Mouse (Mus musculus): Measurements from ENCODE around the gene Ropn1l. TPM values are rescaled to one million over a fixed set of nuclear protein-coding genes. Genes with fewer than 3 reads are reported as not detected.
A peak's percentile ranks its signal among the peaks of the same experiment; 100 is the strongest.

Gene Ropn1l
- polyA plus RNA-seq (2015; fragmentation: Nextera tagmentation; extraction: Ambion mirVana) = 3.0 and 3.4 TPM in 2 replicates

- Histone ChIP-seq H3K4me1 (peaks cover 13% of the 10 kb centered on the region), H3K9ac (peak within 1 kb of the TSS; percentile 64), H3K4me2 (peak within 1 kb of the TSS; percentile 70), H3K27me3 (no peaks in the 10 kb centered on the region), H3K27ac (peak within 1 kb of the TSS; percentile 87), H3K36me3 (peaks cover 21% of the 10 kb centered on the region), H3K9me3 (replicated peaks) (no peaks in the 10 kb centered on the region), H3K4me3 (replicated peaks) (peak within 1 kb of the TSS; percentile 76)
- ATAC-seq (replicated peaks; ENCODE audit: low FRiP score) = peak; percentile 95
- under 1% methylated on average over 57 of the region's 57 CpGs for WGBS
Observed at GRCm38 (mm10) chr15:31453098-31453916, at the start of gene Ropn1l. Ropn1l (minus strand) TSS chr15:31453737.

DNA sequence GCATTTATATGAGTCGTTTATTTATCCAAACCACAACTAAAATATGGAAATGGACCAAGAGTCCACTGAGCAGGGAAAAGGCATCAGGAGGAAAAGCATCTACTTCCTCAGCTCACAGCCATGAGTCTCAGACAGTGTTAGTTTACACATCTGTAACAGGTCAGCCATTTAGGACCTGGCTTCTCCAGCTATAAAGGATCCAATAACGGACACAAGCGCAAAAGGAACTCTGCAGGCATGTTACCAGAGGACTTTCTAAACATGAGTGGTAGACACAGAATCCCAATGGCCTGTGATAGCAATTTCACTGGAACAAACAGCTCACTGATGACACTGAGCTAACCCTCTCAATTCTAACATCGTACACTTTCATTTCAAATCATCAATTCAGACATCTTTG lies 49.5 kb upstream of the Ropn1l start:
- H3K27ac ChIP-seq = no peak overlapping the region
- no peak overlapping the region for H3K4me2 ChIP-seq
- no peaks in the 10 kb centered on the region for H3K4me1 ChIP-seq
- WGBS = 81% methylated on average over 4 of the region's 4 CpGs
- H3K27me3 ChIP-seq = no peaks in the 10 kb centered on the region
- H3K36me3 ChIP-seq = peaks cover 44% of the 10 kb centered on the region
- no peak for ATAC-seq (replicated peaks; ENCODE audit: low FRiP score)
- no peak overlapping the region for H3K9ac ChIP-seq
- no peak overlapping the region for H3K4me3 ChIP-seq (replicated peaks)
- no peaks in the 10 kb centered on the region for H3K9me3 ChIP-seq (replicated peaks)

DNA sequence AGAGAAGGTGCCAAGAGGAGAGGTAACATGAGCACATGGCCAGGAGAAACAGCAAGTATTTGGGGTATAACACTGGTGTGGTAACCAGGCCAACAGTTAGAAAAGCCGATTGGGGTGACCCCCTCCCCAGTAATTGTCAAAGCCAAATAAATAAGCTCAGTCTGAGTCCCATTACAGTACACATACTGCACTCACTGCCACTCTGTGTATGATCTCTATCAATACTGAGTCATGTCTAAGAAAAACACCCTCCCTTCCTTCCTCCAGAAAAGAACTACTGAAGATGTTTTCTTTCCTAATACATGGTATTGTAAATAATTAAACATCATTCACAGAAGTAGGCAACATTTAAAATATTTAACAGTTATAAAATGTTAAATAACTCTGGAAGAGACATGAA lies 48.8 kb upstream of the Ropn1l start:
- Histone ChIP-seq H3K27me3 (no peaks in the 10 kb centered on the region), H3K4me1 (no peaks in the 10 kb centered on the region), H3K4me3 (replicated peaks) (no peak overlapping the region), H3K36me3 (peaks cover 50% of the 10 kb centered on the region), H3K9ac (no peak overlapping the region), H3K4me2 (no peak overlapping the region), H3K9me3 (replicated peaks) (no peaks in the 10 kb centered on the region), H3K27ac (no peak overlapping the region)
- no peak for ATAC-seq (replicated peaks; ENCODE audit: low FRiP score)
- WGBS = 71% methylated on average over 1 of the region's 1 CpGs

GRCm38 (mm10) chr15:31494803-31495202 lies 41.3 kb upstream of the Ropn1l start:
- WGBS = 94% methylated on average over 9 of the region's 9 CpGs
- Histone ChIP-seq H3K4me1 (no peaks in the 10 kb centered on the region), H3K4me3 (replicated peaks) (no peak overlapping the region), H3K27ac (no peak overlapping the region), H3K27me3 (no peaks in the 10 kb centered on the region), H3K9me3 (replicated peaks) (no peaks in the 10 kb centered on the region), H3K36me3 (peaks cover 76% of the 10 kb centered on the region), H3K4me2 (no peak overlapping the region), H3K9ac (no peak overlapping the region)
- ATAC-seq (replicated peaks; ENCODE audit: low FRiP score) = no peak

- peaks cover 76% of the 10 kb centered on the region for H3K36me3 ChIP-seq
- H3K4me3 ChIP-seq (replicated peaks) = no peak overlapping the region
- H3K27me3 ChIP-seq = no peaks in the 10 kb centered on the region
- H3K4me2 ChIP-seq = no peak overlapping the region
- no peaks in the 10 kb centered on the region for H3K4me1 ChIP-seq
- 77% methylated on average over 3 of the region's 3 CpGs for WGBS
- H3K9me3 ChIP-seq (replicated peaks) = no peaks in the 10 kb centered on the region
- ATAC-seq (replicated peaks; ENCODE audit: low FRiP score) = no peak
- H3K9ac ChIP-seq = no peak overlapping the region
- H3K27ac ChIP-seq = no peak overlapping the region
Observed at GRCm38 (mm10) chr15:31494310-31494709, 40.8 kb upstream of the Ropn1l start.

GRCm38 (mm10) chr15:31487407-31487806 lies 33.9 kb upstream of the Ropn1l start:
- H3K36me3 ChIP-seq = peaks cover 69% of the 10 kb centered on the region
- no peak for ATAC-seq (replicated peaks; ENCODE audit: low FRiP score)
- H3K27me3 ChIP-seq = no peaks in the 10 kb centered on the region
- H3K4me3 ChIP-seq (replicated peaks) = no peak overlapping the region
- no peak overlapping the region for H3K4me2 ChIP-seq
- H3K9ac ChIP-seq = no peak overlapping the region
- 88% methylated on average over 2 of the region's 2 CpGs for WGBS
- H3K27ac ChIP-seq = no peak overlapping the region
- H3K4me1 ChIP-seq = no peaks in the 10 kb centered on the region
- no peaks in the 10 kb centered on the region for H3K9me3 ChIP-seq (replicated peaks)

GRCm38 (mm10) chr15:31476678-31477077 lies 23.1 kb upstream of the Ropn1l start:
- no peaks in the 10 kb centered on the region for H3K9me3 ChIP-seq (replicated peaks)
- no peak overlapping the region for H3K27ac ChIP-seq
- 97% methylated on average over 1 of the region's 1 CpGs for WGBS
- H3K4me3 ChIP-seq (replicated peaks) = no peak overlapping the region
- no peaks in the 10 kb centered on the region for H3K4me1 ChIP-seq
- H3K4me2 ChIP-seq = no peak overlapping the region
- H3K36me3 ChIP-seq = peaks cover 81% of the 10 kb centered on the region
- no peak for ATAC-seq (replicated peaks; ENCODE audit: low FRiP score)
- H3K27me3 ChIP-seq = no peaks in the 10 kb centered on the region
- H3K9ac ChIP-seq = no peak overlapping the region

GRCm38 (mm10) chr15:31472645-31473574 lies 19.4 kb upstream of the Ropn1l start:
- no peaks in the 10 kb centered on the region for H3K9me3 ChIP-seq (replicated peaks)
- H3K9ac ChIP-seq = no peak overlapping the region
- peaks cover 71% of the 10 kb centered on the region for H3K36me3 ChIP-seq
- no peak overlapping the region for H3K27ac ChIP-seq
- no peak for ATAC-seq (replicated peaks; ENCODE audit: low FRiP score)
- no peaks in the 10 kb centered on the region for H3K27me3 ChIP-seq
- no peak overlapping the region for H3K4me3 ChIP-seq (replicated peaks)
- 0 out of 2 replicates have a peak, but pooled peaks cover 5% of the 10 kb centered on the region for H3K4me1 ChIP-seq
- WGBS = 74% methylated on average over 4 of the region's 4 CpGs
- H3K4me2 ChIP-seq = no peak overlapping the region

- H3K27me3 ChIP-seq = no peaks in the 10 kb centered on the region
- 82% methylated on average over 4 of the region's 4 CpGs for WGBS
- H3K36me3 ChIP-seq = peaks cover 73% of the 10 kb centered on the region
- H3K27ac ChIP-seq = no peak overlapping the region
- no peak overlapping the region for H3K4me2 ChIP-seq
- H3K4me3 ChIP-seq (replicated peaks) = no peak overlapping the region
- ATAC-seq (replicated peaks; ENCODE audit: low FRiP score) = no peak
- no peaks in the 10 kb centered on the region for H3K9me3 ChIP-seq (replicated peaks)
- 0 out of 2 replicates have a peak, but pooled peaks cover 5% of the 10 kb centered on the region for H3K4me1 ChIP-seq
- no peak overlapping the region for H3K9ac ChIP-seq
Observed at GRCm38 (mm10) chr15:31471529-31471928, 18.0 kb upstream of the Ropn1l start.

DNA sequence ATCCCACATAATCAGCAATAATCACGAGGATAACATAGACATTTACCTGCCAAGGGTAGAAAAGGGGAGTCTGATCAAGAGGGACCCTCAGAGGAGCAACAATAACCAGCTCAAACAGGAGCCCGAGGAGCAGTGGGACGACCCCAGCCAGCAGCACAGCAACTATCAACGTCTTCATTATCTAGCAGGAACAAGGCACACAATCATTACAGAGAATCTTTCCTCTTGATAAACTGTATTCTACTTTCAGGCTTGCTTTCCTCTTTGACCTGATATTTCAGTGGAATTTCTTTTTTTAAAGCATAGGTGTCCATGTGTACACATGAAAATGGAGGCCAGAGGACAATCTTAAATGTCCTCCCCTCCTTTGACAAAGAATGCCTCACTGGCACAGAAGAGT lies 16.0 kb upstream of the Ropn1l start:
- no peak for ATAC-seq (replicated peaks; ENCODE audit: low FRiP score)
- 65% methylated on average over 4 of the region's 4 CpGs for WGBS

DNA sequence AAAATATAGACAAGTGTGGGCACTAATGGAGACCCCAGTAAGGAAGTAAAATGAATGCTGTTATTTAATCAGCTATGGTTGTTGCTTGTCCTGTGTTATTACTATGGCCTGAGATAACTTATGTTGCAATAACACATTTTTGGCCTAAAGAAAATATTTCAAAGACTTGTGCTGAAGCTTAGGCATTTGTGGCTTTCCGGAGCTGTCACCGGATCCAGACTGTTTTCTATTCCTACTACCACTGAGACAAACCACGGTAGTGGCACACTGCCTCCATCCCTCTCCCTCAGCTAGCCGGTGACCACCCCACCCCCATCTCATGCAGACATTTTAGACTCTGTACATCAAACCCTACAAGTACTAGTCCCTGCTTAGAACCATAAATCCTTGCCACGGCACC lies 15.3 kb upstream of the Ropn1l start:
- ATAC-seq (replicated peaks; ENCODE audit: low FRiP score) = no peak
- WGBS = 67% methylated on average over 5 of the region's 5 CpGs
- Histone ChIP-seq H3K36me3 (peaks cover 79% of the 10 kb centered on the region), H3K4me3 (replicated peaks) (no peak overlapping the region), H3K27me3 (no peaks in the 10 kb centered on the region), H3K27ac (no peak overlapping the region), H3K4me1 (0 out of 2 replicates have a peak, but pooled peaks cover 5% of the 10 kb centered on the region), H3K4me2 (no peak overlapping the region), H3K9ac (no peak overlapping the region), H3K9me3 (replicated peaks) (no peaks in the 10 kb centered on the region)

More for the DNA sequence above, 16.0 kb upstream of the Ropn1l start:
- H3K9me3 ChIP-seq (replicated peaks) = no peaks in the 10 kb centered on the region
- no peak overlapping the region for H3K4me2 ChIP-seq
- H3K27me3 ChIP-seq = no peaks in the 10 kb centered on the region
- no peak overlapping the region for H3K9ac ChIP-seq
- H3K36me3 ChIP-seq = peaks cover 78% of the 10 kb centered on the region
- no peak overlapping the region for H3K27ac ChIP-seq
- H3K4me3 ChIP-seq (replicated peaks) = no peak overlapping the region
- H3K4me1 ChIP-seq = 0 out of 2 replicates have a peak, but pooled peaks cover 5% of the 10 kb centered on the region

GRCm38 (mm10) chr15:31466749-31467148 lies 13.2 kb upstream of the Ropn1l start:
- Histone ChIP-seq H3K4me1 (0 out of 2 replicates have a peak, but pooled peaks cover 5% of the 10 kb centered on the region), H3K9me3 (replicated peaks) (no peaks in the 10 kb centered on the region), H3K4me2 (no peak overlapping the region), H3K4me3 (replicated peaks) (no peak overlapping the region), H3K27ac (no peak overlapping the region), H3K27me3 (no peaks in the 10 kb centered on the region), H3K36me3 (peaks cover 89% of the 10 kb centered on the region), H3K9ac (no peak overlapping the region)
- 93% methylated on average over 1 of the region's 1 CpGs for WGBS
- ATAC-seq (replicated peaks; ENCODE audit: low FRiP score) = no peak

All from kidney, embryonic 15.5 days (tissue).